Mouse (Mus musculus) right cerebral cortex, postnatal 25 days (tissue): ENCODE data around the gene Fsd1.
A peak's percentile ranks its signal among the peaks of the same experiment; 100 is the strongest.

Experiments used
- DNase-seq: peaks from one replicate; pipeline ENCODE4 v3.0.0; 2022

Fsd1 gene

DNA sequence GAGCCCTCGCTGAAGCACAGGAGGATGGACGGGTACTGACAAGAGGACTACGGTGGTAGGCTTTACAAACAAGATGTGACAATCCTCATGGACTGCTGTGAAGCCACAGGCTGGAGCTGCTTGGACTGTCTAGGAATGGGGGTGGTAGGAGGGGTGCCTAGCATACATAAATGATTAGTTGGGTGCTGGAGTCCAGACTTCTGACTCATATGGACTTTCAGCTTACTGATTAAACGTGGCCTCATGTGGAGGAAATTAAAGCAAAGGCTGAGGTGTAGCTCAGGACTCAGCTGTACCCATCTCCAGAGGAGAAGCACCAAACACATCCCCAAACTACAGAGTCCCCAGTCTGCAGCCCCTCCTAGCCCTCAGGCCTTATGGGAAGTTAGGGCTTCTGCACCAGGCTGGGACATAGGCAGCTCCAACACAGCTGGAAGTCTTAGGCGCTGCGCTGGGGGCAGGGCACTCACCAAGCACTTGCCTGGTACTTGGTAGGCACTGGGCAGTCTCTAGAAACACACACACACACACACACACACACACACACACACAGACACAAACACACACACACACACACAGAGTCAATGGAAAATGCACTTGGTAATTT is 45.9 kb downstream of the Fsd1 start:
- no peak for DNase-seq

DNA sequence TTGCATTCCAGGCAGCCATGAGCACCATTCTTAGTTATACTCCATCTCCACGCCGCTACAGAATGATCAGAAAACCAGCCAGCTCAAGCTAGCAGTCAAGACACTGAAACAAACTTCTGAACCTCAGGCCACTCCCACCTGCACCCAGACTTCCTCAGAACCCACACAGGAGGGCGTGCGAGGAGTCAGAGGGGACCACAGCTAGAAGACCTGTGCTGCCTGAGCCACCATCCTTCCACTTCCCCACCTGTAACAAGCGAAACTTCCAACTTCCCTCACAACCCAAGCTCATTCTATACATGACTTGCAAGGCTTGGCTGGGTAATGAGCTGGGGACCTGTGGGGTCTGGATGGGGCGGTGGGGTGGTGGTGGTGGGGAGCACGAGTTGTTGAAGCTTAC is 46.5 kb downstream of the Fsd1 start:
- DNase-seq = no peak

GRCm38 (mm10) chr17:56034040-56034725 is 47.9 kb downstream of the Fsd1 start:
- no peak for DNase-seq

GRCm38 (mm10) chr17:56034726-56035100 is 48.4 kb downstream of the Fsd1 start:
- DNase-seq = no peak

GRCm38 (mm10) chr17:56035216-56035615 is 48.9 kb downstream of the Fsd1 start:
- DNase-seq = no peak

DNA sequence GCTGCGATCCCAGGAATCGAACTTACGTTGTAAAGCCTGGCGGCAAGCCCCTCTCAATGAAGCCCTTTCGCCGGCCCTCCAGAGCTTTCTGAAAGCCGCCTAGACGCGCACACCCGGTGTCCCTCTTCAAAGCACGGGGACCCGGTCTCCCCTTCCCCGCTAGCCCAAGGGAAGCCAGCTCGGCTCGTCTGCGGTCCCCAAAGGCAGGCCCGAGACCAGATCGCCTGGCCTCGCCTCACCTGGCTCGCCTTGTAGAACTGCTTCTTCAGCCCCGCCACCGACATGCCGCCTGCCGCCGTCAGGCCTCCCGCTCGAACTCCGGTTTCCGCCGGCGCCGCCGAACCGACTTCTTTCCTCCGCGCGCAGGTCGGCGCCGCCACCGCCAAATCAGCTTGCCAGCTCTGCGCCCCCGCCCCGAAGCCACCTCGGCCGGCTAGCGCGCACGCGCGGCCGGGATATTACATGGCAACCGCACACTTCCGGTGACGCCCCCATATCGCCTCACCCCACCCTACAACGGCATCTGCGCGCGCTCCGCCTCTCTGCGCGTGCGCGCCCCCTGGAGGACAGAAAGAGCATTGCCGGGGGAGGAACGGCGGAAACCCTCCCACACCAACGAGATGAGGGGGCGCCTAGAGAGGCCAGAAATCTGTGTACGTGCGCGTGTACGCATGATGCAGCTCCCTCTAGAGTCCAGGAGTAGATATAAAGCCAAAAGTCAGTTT is 50.0 kb downstream of the Fsd1 start, which contains the start of gene Sh3gl1:
Gene Sh3gl1, minus strand, starts transcription at position 460 of the 725 bp plus-strand sequence.
- peak; percentile 100 for DNase-seq

DNA sequence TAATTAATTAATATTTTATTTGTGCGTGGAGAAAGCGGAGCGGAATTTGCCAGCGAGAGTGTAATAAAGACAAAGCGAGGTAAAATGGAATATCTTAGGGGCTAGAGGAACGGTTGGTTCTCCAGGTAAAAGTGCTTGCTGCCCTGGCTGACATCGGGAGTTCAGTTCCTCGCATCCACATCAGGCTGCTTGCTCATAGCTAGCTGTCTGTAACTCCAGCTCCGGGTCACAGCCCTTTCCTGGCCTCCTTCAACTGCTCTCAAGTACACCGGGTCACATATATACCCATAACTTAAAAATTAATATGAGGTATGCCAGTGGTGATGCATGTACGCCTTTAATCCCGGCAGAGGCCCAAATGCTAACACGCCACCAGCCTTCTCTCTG is 50.6 kb downstream of the Fsd1 start:
- no peak for DNase-seq

- DNase-seq = no peak
Observed at GRCm38 (mm10) chr17:56038583-56039261, 52.4 kb downstream of the Fsd1 start.

GRCm38 (mm10) chr17:56039345-56039744 is 53.0 kb downstream of the Fsd1 start:
- no peak for DNase-seq

- DNase-seq = peak; percentile 96
Observed at GRCm38 (mm10) chr17:56040030-56040856, 53.9 kb downstream of the Fsd1 start, which contains the start of gene Chaf1a. Gene Chaf1a, plus strand, starts transcription at chr17:56040439.

- DNase-seq = no peak
Observed at GRCm38 (mm10) chr17:56040857-56041163, 54.5 kb downstream of the Fsd1 start.
